Mouse (Mus musculus) brain, embryonic 14.5 days (tissue): ENCODE measurements at regions not wholly inside any gene's neighbourhood (a gene's known extent, or its start where the extent isn't known, plus 50 kb on each side); places are given as distances from the start of the nearest gene placed in this dataset.

ENCODE experiments used
- CTCF ChIP-seq: fragments of 200-500 bp; IDR thresholded peaks from 2 replicates; pipeline ENCODE4 v1.5.1; 2012; ENCODE audit warnings: inconsistent platforms, mild to moderate bottlenecking, moderate library complexity, borderline replicate concordance; ENCODE audit not compliant: insufficient read depth, insufficient read length; ENCODE audit errors: extremely low read depth
- POLR2A ChIP-seq: fragments of 200-500 bp; IDR thresholded peaks from 2 replicates; pipeline ENCODE4 v1.6.1; 2012; ENCODE audit warnings: mild to moderate bottlenecking, inconsistent platforms, borderline replicate concordance; ENCODE audit not compliant: poor library complexity, insufficient read depth, insufficient read length, severe bottlenecking; ENCODE audit errors: extremely low read depth

DNA sequence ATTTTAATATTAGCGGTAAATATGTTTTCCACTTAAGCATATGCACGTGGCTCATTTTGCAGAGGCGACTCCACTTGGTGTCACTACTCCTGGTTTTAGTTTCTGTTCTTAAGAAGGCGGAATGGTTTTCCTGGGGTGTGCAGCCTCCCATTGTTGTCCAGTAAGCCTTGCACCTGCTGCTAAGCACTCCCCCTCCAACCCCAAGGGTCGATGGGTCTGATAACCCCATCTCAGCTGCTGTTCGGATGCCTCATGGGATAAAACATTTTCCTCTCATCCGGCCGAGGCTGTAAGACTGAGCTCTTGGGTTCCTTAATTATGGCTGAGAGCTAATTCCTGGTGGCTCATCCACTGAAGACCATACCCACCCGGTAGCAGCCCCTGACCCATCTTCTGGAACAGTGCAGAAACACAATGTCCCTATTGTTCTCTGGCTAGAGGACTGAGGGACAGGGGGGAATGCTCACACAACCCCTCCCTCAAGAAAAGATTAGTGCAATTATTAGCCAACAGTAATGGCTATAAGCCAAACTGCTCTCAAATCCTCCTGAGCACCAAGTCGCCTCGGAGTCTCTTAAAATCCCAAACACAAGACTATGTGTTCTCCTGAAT lies 73.8 kb upstream of the Sox9 start:
- TF ChIP-seq POLR2A (no peak), CTCF (no peak)
